Mouse (Mus musculus) C2C12 (cell line): ENCODE data around the gene Defb25.

ENCODE experiments used
- CTCF ChIP-seq: IDR thresholded peaks from one replicate; pipeline ENCODE4 v1.5.1; 2011; ENCODE audit not compliant: control insufficient read depth, insufficient read depth, insufficient read length
- USF1 ChIP-seq: IDR thresholded peaks from one replicate; pipeline ENCODE4 v1.6.1; 2011; ENCODE audit warnings: low read depth, mild to moderate bottlenecking, control low read depth, moderate library complexity

DNA sequence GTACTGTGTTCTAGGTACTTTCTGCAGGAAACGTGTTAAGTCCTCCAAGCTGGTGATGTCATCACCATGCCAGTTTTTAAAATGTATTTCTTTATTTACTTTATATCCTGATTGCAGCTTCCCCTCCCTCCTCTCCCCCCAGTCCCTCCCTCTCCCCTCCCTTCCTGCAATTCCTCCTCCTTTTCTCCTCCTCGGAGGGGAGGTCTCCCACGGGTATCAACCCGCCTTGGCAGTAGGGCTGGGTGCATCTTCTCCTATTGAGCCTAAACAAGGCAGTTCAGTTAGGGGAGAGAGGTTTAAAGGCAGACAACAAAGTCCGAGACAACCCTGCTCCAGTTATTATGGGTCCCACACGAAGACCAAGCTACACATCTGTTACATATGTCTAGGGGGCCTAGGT is 16.0 kb upstream of the Defb25 start:
- TF ChIP-seq CTCF (no peak), USF1 (no peak)
